Mouse (Mus musculus) kidney, postnatal 4 days (tissue): ENCODE data around the gene Ctnnbip1.
A peak's percentile ranks its signal among the peaks of the same experiment; 100 is the strongest.

Experiments
- DNase-seq, 2 experiments: peaks; one replicate each; pipeline ENCODE4 v3.0.0; 2021; ENCODE audit warnings: mixed read lengths in 2 of 2

Gene Ctnnbip1

DNA sequence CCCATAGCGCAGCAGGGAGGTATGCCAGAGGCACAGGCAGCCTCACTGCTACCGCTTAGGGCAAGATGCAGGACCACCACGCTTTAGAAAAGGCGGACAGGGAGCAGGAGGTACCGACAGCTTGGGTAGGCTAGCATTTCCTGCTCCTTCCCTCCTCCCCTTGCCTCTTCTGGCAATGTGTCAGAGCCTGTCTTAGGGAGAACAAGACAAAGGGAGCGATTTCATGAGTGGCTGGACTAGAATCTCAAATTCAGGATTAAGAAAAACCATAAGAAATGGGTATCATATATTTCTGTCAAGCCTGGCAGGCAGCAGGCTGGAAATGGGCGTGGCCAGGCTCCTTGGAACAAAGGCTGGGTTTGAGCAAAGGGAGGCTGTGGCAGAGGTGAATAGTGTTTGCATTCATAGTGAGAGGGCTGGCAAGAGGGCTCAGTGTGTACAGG lies 44.9 kb downstream of the Ctnnbip1 start:
- DNase-seq: peak; percentile 44 to 50

DNA sequence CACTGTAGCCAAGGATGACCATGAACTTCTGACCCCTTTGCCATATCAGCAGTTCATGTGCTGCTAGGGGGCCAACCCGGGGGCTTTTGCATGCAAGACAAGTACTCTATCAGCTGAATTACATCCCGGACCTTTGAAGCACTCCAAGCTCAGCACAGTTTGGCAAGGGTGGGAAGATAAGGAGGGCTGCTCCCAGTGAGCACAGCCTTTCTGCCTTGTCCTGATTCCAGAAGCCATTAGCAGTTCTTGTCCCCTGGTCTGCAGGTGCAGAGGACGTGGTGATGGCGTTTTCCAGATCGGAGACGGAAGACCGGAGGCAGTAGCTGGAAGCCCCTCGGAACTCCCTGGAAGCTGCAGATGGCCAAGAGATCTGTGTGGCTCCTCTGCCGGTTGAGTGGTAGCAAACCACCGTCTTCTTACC lies 45.9 kb downstream of the Ctnnbip1 start:
- no peak for DNase-seq

GRCm38 (mm10) chr4:149564452-149565407 lies 46.7 kb downstream of the Ctnnbip1 start:
- peak; percentile 88 to 93 for DNase-seq

DNA sequence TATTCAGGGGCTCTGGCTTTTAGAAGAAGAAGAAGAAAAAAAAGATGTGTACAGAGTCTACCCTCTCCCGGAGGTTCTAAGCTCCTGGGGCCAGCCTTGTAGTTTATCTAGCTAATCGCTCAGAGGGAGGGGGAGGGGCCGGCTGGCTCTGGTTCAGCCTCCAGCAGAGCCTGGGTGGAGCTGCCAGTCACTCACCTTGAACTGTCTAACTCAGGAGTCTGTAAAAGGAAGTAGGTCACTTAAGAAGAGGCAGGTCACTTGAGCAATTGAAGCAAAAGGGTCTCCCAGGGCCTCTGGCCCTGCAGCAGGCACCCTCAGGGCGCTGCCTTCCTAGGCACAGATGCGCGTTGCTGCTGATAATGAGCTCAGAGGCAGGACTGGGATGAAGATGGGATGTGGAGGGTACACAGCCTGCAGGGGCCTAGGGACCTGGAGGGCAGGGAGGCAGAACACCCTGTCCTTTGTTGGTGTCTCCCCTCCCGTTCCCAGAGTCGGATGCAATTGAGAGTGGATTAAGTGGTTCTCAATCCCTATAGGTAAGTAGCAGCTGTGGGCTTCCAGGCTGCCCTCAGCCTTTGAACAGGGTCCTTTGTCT lies 49.5 kb downstream of the Ctnnbip1 start:
- peak; percentile 62 to 76 for DNase-seq

DNA sequence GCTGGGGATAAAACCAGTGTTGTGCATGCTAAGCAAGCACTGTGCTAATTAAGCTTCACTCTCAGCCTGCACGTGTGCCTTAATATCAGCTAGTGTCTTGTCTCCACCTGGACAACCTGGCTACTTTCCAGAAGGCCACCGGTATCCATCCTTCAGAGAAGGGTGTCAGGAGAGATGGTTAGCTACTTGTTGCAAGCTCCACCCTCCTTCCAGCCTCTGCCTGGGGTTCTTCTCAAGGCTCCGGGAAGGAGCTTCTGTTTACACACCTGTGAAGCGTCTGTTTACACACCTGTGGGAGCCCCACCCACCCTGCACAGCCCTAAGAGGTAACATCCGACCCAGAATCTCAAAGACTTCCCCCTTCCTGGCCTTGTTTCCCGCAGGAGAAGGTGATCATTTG lies 50.6 kb downstream of the Ctnnbip1 start:
- DNase-seq: peak in 1 of 2 experiments; percentile 4

DNA sequence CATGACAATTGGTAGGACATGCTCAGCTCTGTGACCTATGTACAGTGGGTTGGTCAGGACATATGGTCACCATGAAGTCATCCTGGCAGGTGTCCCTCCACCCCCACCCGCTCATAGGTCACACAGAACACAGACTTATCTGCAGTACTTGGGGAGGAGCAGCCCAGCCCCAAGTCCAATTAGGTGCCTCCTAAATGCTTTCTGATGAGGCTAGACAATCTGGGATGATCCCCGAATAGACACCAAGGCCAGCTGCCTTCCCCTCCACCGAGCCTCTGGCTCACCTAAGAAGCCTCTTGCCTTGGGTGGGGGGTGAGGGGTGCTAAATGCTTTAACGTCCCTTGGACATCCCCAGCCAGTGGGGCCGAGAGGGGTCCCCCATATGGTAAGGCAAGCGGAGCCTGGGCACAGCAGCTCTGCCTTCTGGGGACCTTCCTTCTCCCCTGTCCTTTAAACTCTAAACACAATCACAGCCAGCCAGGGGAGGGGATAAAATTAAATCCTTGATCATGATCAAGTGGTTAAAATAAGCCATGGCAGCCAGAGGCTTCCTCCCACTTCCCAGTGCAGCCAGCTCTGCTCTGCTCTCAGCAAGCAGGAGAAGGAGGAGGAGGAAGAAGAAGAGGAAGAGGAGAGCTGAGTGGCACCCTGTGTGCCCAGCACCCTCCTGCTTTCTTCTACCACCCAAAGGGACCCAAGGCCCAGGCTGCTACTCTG lies 51.9 kb downstream of the Ctnnbip1 start:
- DNase-seq: no peak

DNA sequence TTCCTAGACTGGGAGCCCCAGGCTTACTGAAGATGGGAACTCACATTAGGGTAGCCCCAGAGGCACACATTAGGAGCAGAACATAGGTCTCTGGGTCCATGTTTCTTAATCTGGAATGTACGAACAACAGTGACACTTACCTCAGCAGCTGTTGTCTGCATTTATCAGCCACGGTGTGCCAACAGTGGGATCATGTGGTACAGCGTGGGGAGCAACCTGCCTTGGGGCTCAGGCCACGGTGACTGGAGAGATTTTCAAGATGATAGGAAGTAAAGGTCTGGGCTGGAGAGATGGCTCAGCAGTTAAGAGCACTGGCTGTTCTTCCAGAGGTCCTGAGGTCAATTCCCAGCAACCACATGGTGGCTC lies 52.4 kb downstream of the Ctnnbip1 start:
- DNase-seq: no peak

DNA sequence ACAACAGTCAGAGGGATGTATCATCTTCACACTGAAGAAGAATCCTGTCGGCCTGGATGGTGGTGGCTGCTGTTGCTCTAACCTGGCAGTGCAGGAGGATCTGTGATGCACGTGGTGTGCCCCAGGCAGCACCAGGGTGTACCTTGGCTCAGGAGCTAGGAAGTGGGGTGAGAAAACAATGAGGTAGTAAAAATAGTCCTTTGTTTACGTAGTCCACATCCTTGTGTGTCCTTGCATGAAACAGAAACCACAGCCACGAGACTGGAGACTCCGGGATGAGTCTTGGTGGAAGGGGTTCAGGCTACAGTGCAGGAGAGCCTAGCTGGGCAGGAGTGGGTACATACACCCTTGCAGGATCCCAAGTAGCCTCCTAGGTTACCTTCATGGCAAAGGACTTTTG lies 53.2 kb downstream of the Ctnnbip1 start:
- DNase-seq: no peak

GRCm38 (mm10) chr4:149571651-149572149 lies 53.7 kb downstream of the Ctnnbip1 start:
- peak; percentile 76 to 86 for DNase-seq

GRCm38 (mm10) chr4:149572446-149572845 lies 54.4 kb downstream of the Ctnnbip1 start:
- DNase-seq: no peak

DNA sequence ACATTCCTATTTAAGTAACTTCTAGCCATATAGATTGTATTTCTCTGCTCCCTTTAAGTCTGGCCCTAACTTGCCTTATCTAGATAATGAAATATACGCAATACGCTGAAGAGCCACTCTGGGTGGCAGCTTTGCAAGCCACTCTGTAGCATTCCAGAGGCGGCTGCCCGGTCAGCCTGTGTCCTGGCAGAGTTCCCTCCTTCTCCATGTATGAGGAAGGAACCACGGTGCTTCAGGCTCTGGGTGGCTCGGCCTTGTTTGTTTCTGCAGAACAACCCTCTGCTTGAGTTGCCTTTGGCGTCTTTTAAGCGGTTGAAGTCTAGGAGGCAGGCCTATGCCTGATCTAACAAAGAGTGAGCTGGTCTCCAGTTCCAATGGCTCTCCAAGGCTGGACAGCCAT lies 54.8 kb downstream of the Ctnnbip1 start:
- DNase-seq: no peak

DNA sequence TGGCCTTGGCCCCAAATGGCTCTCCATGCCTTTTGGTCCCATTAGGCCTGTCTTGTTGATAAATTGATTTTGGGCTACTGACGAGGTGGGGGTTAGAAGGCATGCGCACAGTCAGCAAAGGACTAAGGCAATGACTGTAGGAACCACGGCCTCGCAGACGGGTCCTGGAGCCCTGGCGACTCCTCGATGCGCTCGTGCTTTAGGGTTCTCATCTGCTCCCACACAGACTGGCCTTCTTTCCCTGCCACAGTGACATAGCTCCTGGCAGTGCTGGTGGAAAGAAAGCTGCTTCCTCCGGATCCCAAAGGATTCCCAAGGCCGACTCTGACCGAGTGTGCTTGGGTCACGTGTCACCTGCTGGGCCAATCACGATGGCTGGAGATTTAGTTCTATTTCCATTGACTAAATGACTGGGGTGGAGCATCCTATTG lies 56.4 kb downstream of the Ctnnbip1 start:
- no peak for DNase-seq

GRCm38 (mm10) chr4:149576061-149576460 lies 58.0 kb downstream of the Ctnnbip1 start:
- no peak for DNase-seq

- DNase-seq: no peak
Measured at GRCm38 (mm10) chr4:149576993-149577548, 59.0 kb downstream of the Ctnnbip1 start.

- no peak for DNase-seq
Measured at GRCm38 (mm10) chr4:149578085-149578681, 60.1 kb downstream of the Ctnnbip1 start.

- no peak for DNase-seq
Measured at GRCm38 (mm10) chr4:149578831-149579230, 60.8 kb downstream of the Ctnnbip1 start.

- no peak for DNase-seq
Measured at GRCm38 (mm10) chr4:149585236-149585635, 67.2 kb downstream of the Ctnnbip1 start.

- DNase-seq: peak; percentile 81 to 87
Measured at GRCm38 (mm10) chr4:149586044-149586782, 68.2 kb downstream of the Ctnnbip1 start, which contains the start of gene Clstn1. Clstn1 (plus strand) TSS chr4:149586468.

DNA sequence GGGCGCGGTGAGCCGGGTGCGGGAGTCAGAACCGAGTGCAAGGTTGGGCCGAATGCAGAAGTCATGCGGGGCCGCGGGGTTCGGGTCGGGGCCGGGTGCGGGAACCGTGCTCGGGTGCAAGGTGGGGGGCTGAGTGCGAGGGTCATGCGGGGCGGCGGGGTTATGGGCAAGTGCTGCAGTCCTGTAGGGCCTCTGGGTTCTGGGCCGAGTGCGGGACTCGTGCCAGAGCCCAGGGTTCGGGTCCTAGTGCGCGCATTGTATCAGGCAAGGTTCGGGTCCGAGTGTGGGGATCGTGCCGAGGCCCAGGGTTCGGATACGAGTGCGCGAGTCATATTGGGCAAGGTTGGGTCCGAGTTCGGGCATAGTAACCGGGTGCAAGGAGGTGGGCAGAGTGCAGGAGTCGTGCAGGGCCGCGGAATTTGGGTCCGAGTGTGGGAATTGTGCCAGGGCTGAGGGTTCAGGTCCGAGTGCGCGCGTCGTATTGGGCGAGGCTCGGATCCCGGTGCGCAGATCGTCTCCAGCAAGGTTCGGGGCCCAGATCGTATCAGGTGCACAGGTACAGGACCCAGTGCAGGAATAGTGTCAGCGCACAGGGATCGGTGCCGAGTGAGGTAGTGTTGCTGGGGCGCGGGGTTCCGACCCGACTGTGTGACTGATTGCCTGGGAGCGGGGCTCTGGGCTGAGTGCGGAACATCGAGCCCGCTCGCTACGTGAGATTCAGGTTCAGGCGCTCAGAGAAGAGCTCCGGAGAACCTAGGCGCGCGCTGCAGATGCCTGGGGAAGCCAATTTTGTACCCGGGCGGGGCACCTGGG lies 69.0 kb downstream of the Ctnnbip1 start:
- peak; percentile 51 to 66 for DNase-seq

- peak in 1 of 2 experiments; percentile 36 for DNase-seq
Measured at GRCm38 (mm10) chr4:149587596-149588168, 69.6 kb downstream of the Ctnnbip1 start.
